Mouse (Mus musculus): ENCODE data around the gene Hip1. TPM values are rescaled to one million over a fixed set of nuclear protein-coding genes. Genes with fewer than 3 reads are reported as not detected.
"Not testable (repeated sequence)": the region's sequence is repeated elsewhere in the genome, so short reads cannot be mapped to it uniquely, and the experiment has no call there.

Hip1 gene
- polyA plus RNA-seq, 1 experiment from 2014 or later = 74.3 TPM

DNA sequence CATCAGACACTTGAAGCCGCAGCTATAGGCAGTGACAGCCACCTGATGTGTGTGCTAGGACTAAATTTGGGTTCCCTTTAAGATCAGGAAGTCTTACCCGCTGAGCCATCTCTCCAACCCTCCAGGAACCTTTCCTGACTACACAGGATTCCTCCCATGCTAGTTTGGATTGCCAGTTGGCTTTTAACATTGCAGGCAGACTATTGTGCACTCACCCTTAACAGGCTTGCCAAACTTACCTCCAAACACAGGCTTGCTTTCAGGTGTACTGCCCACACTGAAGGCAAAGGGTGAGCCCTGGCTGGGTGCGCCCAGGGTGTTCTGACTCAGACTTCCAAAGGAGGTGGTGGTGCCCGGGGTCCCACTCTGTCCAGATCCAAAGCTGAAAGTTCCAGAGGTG lies 164.2 kb downstream of the Hip1 start:
- in situ Hi-C loops (cut with MboI; ENCODE audit: low pct_unique_long_range_greater_than_20kb) = no loop called here
- ATAC-seq (no peak), DNase-seq (ENCODE audit: low read depth, low spot score) (no peak)
- POLR2A ChIA-PET = interaction anchor here (1.2 to 2.3 kb wide), 2 partner anchors 8 to 10 kb away, joined by 3 to 10 read pairs; partner anchors contain the start of gene Nsun5
- H3K27me3 ChIP-seq = no peaks in the 10 kb centered on the region
- CTCF ChIA-PET = interaction anchor here (3.0 kb wide), 1 partner anchor 10 kb away, joined by 10 read pairs; the partner anchor contains the start of gene Nsun5
- TF ChIP-seq CTCF (IDR thresholded peaks at IDR 0.05) = no peak

- in situ Hi-C loops (cut with MboI; ENCODE audit: low pct_unique_long_range_greater_than_20kb) = no loop called here
- CTCF ChIA-PET = interaction anchor here (1.4 kb wide), 1 partner anchor 9 kb away, joined by 6 read pairs; no protein-coding TSS in a partner anchor
- TF ChIP-seq CTCF (IDR thresholded peaks at IDR 0.05) = no peak
Measured at GRCm38 (mm10) chr5:135376341-135376740, 168.6 kb downstream of the Hip1 start.

DNA sequence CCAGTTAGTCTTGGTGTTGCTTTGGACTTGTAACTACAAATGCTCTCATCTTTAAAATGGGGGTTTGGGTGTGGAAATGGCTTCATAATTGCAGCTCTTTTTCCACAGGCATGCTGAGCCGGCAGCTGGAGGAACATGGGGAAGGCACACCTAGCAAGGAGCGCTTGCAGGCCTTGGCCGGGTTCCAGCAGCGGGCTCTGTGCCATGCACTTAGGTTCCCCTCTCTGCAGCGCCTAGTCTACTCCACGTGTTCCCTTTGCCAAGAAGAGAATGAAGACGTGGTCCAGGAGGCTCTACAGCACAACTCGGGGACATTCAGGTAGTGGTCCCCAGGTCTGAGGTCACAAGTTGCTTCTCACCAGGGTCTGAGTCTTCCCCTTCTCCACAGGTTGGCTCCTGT lies 169.8 kb downstream of the Hip1 start:
- POLR2A ChIA-PET = no interaction called here
- DNase-seq (ENCODE audit: low read depth, low spot score) (no peak), ATAC-seq (no peak)
- CTCF ChIA-PET = no interaction called here
- no peak for TF ChIP-seq CTCF (IDR thresholded peaks at IDR 0.05)
- in situ Hi-C loops (cut with MboI; ENCODE audit: low pct_unique_long_range_greater_than_20kb) = no loop called here
- H3K27me3 ChIP-seq = no peaks in the 10 kb centered on the region

More at GRCm38 (mm10) chr5:135376341-135376740, 168.6 kb downstream of the Hip1 start:
- ATAC-seq (no peak), DNase-seq (ENCODE audit: low read depth, low spot score) (no peak)
- no peaks in the 10 kb centered on the region for H3K27me3 ChIP-seq
- POLR2A ChIA-PET = no interaction called here

GRCm38 (mm10) chr5:135373601-135374000 lies 171.3 kb downstream of the Hip1 start:
- CTCF ChIA-PET = interaction anchor here (1.0 kb wide), 1 partner anchor 10 kb away, joined by 6 read pairs; no protein-coding TSS in a partner anchor
- DNase-seq (ENCODE audit: low read depth, low spot score) (no peak), ATAC-seq (no peak)
- no peaks in the 10 kb centered on the region for H3K27me3 ChIP-seq
- in situ Hi-C loops (cut with MboI; ENCODE audit: low pct_unique_long_range_greater_than_20kb) = no loop called here
- TF ChIP-seq CTCF (IDR thresholded peaks at IDR 0.05) = no peak
- POLR2A ChIA-PET = no interaction called here

DNA sequence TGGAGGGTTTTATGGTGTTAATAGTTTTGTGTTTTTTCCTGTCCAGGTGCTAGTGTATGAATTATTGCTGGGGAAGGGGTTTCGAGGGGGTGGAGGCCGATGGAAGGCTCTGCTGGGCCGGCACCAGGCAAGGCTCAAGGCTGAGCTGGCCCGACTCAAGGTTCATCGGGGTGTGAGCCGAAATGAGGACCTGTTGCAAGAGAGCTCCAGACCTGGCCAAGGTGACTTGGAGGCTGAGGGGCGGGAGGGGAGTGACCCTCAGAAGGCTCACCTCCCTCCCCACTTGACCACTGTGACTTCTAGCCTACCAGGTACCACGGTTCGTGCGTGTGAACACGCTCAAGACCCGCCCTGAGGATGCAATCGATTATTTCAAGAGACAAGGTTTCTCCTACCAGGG lies 173.7 kb downstream of the Hip1 start:
- in situ Hi-C loops (cut with MboI; ENCODE audit: low pct_unique_long_range_greater_than_20kb) = no loop called here
- no peak for TF ChIP-seq CTCF (IDR thresholded peaks at IDR 0.05)
- CTCF ChIA-PET = interaction anchor here (0.7 to 2.4 kb wide), 2 partner anchors 10 to 435 kb away, joined by 3 to 10 read pairs; no protein-coding TSS in a partner anchor
- POLR2A ChIA-PET = interaction anchor here (1.2 to 2.2 kb wide), 2 partner anchors 8 to 10 kb away, joined by 3 to 10 read pairs; no protein-coding TSS in a partner anchor
- ATAC-seq (no peak), DNase-seq (ENCODE audit: low read depth, low spot score) (no peak)
- no peaks in the 10 kb centered on the region for H3K27me3 ChIP-seq

- no peak for TF ChIP-seq CTCF (IDR thresholded peaks at IDR 0.05)
- in situ Hi-C loops (cut with MboI; ENCODE audit: low pct_unique_long_range_greater_than_20kb) = no loop called here
- peak; percentile 80 for DNase-seq (ENCODE audit: low read depth, low spot score)
- peak; percentile 60 for ATAC-seq
- POLR2A ChIA-PET = interaction anchor here (0.6 to 2.2 kb wide), 5 partner anchors 10 to 357 kb away, joined by 3 to 10 read pairs (median 3); no protein-coding TSS in a partner anchor
- CTCF ChIA-PET = interaction anchor here (1.3 to 2.4 kb wide), 2 partner anchors 11 to 25 kb away, joined by 3 to 10 read pairs; no protein-coding TSS in a partner anchor
- H3K27me3 ChIP-seq = no peaks in the 10 kb centered on the region
Measured at GRCm38 (mm10) chr5:135369787-135370654, 174.9 kb downstream of the Hip1 start, which contains the start of gene Nsun5. TSS of gene Nsun5 (plus strand) at chr5:135369953.

DNA sequence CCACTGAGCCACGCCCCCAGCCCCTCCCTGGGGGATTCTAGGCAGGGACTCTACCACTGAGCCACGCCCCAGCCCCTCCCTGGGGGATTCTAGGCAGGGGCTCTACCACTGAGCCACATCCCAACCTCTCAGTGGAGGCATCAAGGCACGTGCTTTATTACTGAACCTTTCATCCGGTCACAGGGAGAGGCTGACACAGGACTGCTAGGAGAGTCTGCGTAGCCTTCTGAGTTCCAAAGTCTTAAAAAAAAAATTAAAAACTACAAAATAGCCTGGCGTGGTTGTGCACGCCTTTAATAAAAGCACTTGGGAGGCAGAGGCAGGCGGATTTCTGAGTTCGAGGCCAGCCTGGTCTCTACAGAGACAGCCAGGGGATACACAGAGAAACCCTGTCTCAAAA lies 175.7 kb downstream of the Hip1 start:
- ChIA-PET POLR2A (interaction anchor here (0.7 to 2.2 kb wide), 2 partner anchors 12 to 356 kb away, joined by 3 to 10 read pairs; no protein-coding TSS in a partner anchor), CTCF (interaction anchor here (1.3 to 2.4 kb wide), 2 partner anchors 12 to 26 kb away, joined by 3 to 10 read pairs; no protein-coding TSS in a partner anchor)
- H3K27me3 ChIP-seq; DNase-seq (ENCODE audit: low read depth, low spot score); in situ Hi-C loops (cut with MboI; ENCODE audit: low pct_unique_long_range_greater_than_20kb); ATAC-seq: not testable (repeated sequence)

- H3K27me3 ChIP-seq = peaks cover 8% of the 10 kb centered on the region
- no peak for TF ChIP-seq CTCF (IDR thresholded peaks at IDR 0.05)
- no peak for ATAC-seq
- CTCF ChIA-PET = no interaction called here
- DNase-seq (ENCODE audit: low read depth, low spot score) = no peak
- POLR2A ChIA-PET = no interaction called here
- in situ Hi-C loops (cut with MboI; ENCODE audit: low pct_unique_long_range_greater_than_20kb) = no loop called here
Measured at GRCm38 (mm10) chr5:135368312-135368711, 176.6 kb downstream of the Hip1 start.

GRCm38 (mm10) chr5:135367841-135368240 lies 177.1 kb downstream of the Hip1 start:
- CTCF ChIA-PET = no interaction called here
- POLR2A ChIA-PET = no interaction called here
- DNase-seq (ENCODE audit: low read depth, low spot score) (no peak), ATAC-seq (no peak)
- H3K27me3 ChIP-seq = peaks cover 8% of the 10 kb centered on the region
- in situ Hi-C loops (cut with MboI; ENCODE audit: low pct_unique_long_range_greater_than_20kb) = no loop called here
- TF ChIP-seq CTCF (IDR thresholded peaks at IDR 0.05) = no peak

DNA sequence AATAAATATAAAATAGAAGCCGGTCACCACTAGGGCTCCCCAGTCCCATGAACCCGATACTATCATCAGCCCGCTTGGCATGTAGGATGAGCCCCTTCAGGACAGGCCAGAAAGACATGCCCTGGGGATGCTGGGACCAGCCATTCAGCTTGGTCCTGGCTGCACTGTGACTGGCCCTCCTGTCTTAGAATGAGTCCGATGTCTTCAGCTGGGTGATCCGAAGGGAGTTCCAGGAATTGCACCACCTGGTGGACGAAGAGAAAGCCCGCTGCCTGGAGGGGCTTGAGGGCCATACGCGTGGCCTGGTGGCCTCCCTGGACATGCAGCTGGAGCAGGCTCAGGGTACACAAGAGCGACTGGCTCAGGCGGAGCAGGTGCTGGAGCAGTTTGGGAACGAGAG lies 181.4 kb downstream of the Hip1 start:
- ChIA-PET POLR2A (no interaction called here), CTCF (interaction anchor here (0.7 to 1.2 kb wide), 3 partner anchors 17 to 322 kb away, joined by 3 to 4 read pairs (median 4); no protein-coding TSS in a partner anchor)
- H3K27me3 ChIP-seq = peaks cover 8% of the 10 kb centered on the region
- no peak for DNase-seq (ENCODE audit: low read depth, low spot score)
- TF ChIP-seq CTCF (IDR thresholded peaks at IDR 0.05) = no peak
- no peak for ATAC-seq
- in situ Hi-C loops (cut with MboI; ENCODE audit: low pct_unique_long_range_greater_than_20kb) = no loop called here

DNA sequence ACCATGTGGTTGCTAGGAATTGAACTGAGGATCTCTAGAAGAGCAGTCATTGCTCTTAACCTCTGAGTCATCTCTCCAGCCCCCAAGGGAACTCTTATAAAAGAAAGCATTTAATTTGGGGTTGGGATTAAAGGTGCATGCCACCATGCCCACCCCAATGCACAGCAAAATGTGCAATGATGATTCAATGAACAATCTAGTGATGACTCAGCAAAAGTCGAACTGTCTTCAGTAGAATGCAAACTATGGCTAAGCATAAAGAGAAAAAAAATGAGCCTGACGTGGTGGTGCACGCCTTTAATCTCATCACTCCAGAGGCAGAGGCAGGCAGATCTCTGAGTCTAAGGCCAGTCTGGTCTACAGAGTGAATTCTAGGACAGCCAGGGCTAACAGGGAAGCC lies 182.3 kb downstream of the Hip1 start:
- CTCF ChIA-PET = interaction anchor here (0.7 kb wide), 1 partner anchor 30 kb away, joined by 3 read pairs; no protein-coding TSS in a partner anchor

More for the DNA sequence above, 182.3 kb downstream of the Hip1 start:
- POLR2A ChIA-PET = no interaction called here
- DNase-seq (ENCODE audit: low read depth, low spot score) (no peak), ATAC-seq (no peak)
- peaks cover 8% of the 10 kb centered on the region for H3K27me3 ChIP-seq
- in situ Hi-C loops (cut with MboI; ENCODE audit: low pct_unique_long_range_greater_than_20kb) = no loop called here
- TF ChIP-seq CTCF (IDR thresholded peaks at IDR 0.05) = no peak

Data from Patski (cell line).